Mouse (Mus musculus): ENCODE measurements at regions not wholly inside any gene's neighbourhood (a gene's known extent, or its start where the extent isn't known, plus 50 kb on each side); places are given as distances from the start of the nearest gene placed in this dataset.
A peak's percentile ranks its signal among the peaks of the same experiment; 100 is the strongest.

DNA sequence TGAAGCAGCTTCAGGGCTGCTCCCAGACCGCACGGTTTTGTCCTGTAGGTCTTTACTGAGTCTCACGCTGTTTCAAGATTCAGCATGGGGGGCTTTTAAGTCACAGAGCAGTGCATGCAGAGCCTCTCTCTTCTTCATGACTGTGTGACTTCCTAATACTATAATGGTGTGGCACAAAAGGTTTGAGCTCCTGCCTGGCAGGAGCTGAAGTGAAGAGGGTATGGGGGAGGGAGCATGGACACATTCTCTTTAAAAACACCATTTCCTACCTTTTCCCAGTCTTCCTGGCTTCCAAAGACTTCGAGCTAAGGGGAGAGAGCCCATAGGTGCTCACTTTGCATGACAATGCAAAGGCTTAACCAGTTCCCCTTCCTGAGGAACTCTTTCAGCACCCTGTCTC lies 934.9 kb upstream of the Gm5150 start:
- DNase-seq (ENCODE audit: extremely low spot score in 1 of 2, low spot score in 2 of 2), result no peak
- Histone ChIP-seq H3K27ac (peak overlapping the region; percentile 62), H3K4me3 (peak overlapping the region; percentile 29; the same call in 1 of the 2 replicates)
- intact Hi-C loops (cut with DNase I), result no loop called here
- TF ChIP-seq CTCF (IDR thresholded peaks at IDR 0.05), result no peak

DNA sequence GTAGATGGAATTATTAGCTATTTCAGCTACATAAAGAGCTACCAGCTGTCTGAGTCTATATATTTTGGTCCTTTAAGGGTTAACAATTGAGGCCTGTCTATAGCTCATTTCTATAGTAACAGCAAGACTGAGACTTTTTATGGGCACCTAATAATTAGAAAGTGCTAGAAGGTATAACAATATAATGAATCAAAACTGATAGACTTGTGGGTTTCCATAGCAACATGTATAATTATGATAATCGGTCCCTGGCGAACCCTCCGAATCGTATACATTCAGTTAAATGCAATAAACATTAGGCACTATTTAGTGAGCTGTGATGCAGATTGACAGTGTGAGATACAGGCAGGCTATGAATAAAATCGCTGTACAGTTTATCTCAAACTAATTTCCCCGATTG lies 933.3 kb upstream of the Gm5150 start:
- Histone ChIP-seq H3K4me3 (peak overlapping the region; percentile 40; the same call in 1 of the 2 replicates), H3K27ac (peak overlapping the region; percentile 86)
- intact Hi-C loops (cut with DNase I), result loop anchor here (2.0 to 5.0 kb wide), 3 partner anchors 122 to 853 kb away; no protein-coding TSS in a partner anchor
- no peak for DNase-seq (ENCODE audit: extremely low spot score in 1 of 2, low spot score in 2 of 2)
- TF ChIP-seq CTCF (IDR thresholded peaks at IDR 0.05), result no peak

DNA sequence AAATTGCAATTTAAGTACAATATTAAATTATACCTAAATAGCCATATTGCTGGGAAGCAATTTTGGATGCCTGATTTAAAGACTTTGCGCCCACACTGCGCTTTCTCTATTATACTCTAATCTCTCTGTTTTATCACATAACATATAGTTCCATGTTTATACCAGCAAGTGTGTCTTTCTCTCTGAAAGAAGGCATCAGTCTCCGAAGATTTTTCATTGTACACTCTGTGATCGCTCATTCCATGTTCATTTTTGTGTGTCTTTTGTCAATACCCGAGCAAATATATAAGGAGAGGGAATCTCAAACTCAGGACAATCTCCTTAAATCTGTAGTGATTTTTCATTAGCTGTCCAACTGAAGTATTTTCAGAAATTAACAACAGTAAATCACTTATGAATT lies 932.9 kb upstream of the Gm5150 start:
- no peak for DNase-seq (ENCODE audit: extremely low spot score in 1 of 2, low spot score in 2 of 2)
- no peak for TF ChIP-seq CTCF (IDR thresholded peaks at IDR 0.05)
- peak overlapping the region; percentile 40 for H3K4me3 ChIP-seq
- peak overlapping the region; percentile 86 for H3K27ac ChIP-seq
- intact Hi-C loops (cut with DNase I), result loop anchor here (2.0 to 5.0 kb wide), 3 partner anchors 122 to 854 kb away; no protein-coding TSS in a partner anchor

DNA sequence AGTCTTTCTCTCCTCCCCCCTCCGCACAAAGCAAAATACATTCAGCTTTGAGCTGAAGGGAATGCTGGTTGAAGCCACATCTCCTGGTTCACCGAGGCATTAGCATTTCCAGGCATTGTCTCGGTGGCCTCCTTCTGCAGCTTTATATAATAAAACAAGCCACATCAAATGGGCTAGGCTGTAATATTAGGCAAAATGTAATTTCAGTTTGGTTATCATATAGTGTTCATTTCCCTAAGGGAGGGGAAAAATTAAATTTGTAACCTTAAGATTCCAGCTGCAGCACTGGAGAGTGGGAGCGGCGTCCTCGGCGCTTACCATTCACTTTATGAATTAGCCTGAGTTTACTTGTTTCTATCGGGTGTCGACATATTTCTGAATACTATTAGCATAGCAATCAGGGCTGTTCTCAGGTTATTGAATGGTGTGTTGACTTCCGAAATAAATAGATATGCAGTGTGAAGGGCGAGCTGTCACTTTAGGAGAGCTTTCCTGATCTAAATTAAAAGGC lies 932.3 kb upstream of the Gm5150 start:
- no peak for TF ChIP-seq CTCF (IDR thresholded peaks at IDR 0.05)
- intact Hi-C loops (cut with DNase I), result loop anchor here (2.0 to 5.0 kb wide), 3 partner anchors 121 to 854 kb away; no protein-coding TSS in a partner anchor
- no peak for DNase-seq (ENCODE audit: extremely low spot score in 1 of 2, low spot score in 2 of 2)
- Histone ChIP-seq H3K27ac (peak overlapping the region; percentile 86), H3K4me3 (peak overlapping the region; percentile 40)

DNA sequence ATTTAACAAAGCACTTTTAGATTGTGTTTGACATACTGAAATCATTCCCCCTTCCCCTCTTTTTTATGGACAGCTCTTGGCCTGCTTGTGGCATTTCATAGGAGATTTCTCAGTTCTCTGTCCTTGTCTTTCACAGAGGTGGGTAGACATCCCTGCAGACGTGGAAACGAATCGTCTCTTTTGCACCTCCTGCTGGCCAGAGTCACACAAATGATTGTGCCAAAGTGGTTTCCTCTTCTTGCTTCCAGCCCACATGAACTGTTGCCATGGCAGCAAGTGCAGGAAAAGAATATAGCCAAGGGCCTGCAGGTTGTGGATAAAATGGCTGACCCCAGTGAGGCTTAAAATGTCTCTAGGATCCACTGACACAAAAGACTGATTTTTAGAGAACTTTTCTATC lies 924.1 kb upstream of the Gm5150 start:
- intact Hi-C loops (cut with DNase I), result no loop called here
- Histone ChIP-seq H3K27ac (peak overlapping the region; percentile 24; the same call in 1 of the 2 replicates), H3K4me3 (no peak overlapping the region)
- peak; percentile 41 to 50 for DNase-seq (ENCODE audit: extremely low spot score in 1 of 2, low spot score in 2 of 2)
- peak; percentile 43 for TF ChIP-seq CTCF (IDR thresholded peaks at IDR 0.05)

DNA sequence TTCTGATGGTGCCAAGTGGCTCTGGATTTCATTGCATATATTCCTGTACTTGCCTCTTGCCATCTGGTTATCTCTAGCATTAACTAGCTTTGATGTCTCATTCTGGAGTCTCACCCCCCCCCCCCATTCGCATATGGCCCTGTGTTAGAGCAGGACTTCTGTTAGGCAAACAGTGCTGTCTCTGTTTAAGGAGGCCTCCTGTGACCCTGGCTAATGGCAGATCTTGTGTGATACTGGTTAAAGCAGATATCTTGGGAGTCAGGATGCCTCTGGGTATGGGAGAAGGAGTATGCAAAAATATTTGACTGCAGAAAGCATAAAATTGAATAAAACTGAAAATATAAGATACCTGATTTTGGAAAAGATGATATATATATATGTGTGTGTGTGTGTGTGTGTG lies 923.6 kb upstream of the Gm5150 start:
- no peak for DNase-seq (ENCODE audit: extremely low spot score in 1 of 2, low spot score in 2 of 2)
- intact Hi-C loops (cut with DNase I), result no loop called here

DNA sequence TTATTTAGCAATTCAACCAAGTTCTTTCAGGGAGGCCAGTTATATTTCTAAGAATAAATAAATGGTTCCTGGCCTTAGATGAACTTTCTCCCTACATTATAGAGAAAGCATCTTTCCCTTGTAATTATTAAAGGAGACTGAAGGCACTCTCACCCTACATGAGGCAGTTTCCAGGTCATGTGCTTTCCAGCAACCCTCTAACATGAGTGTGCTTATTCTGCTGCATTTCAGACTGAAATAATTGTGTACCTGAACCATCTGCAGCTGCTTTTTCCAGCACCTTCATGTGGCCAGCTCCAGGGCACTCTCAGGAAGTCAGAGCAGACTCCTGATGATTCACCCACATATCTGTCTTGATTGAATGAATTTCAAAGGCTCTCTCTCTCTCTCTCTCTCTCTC lies 917.8 kb upstream of the Gm5150 start:
- DNase-seq (ENCODE audit: extremely low spot score in 1 of 2, low spot score in 2 of 2), result no peak
- TF ChIP-seq CTCF (IDR thresholded peaks at IDR 0.05), result no peak
- H3K27ac ChIP-seq, result no peak overlapping the region
- no peak overlapping the region for H3K4me3 ChIP-seq
- intact Hi-C loops (cut with DNase I), result no loop called here

More for the DNA sequence above, 923.6 kb upstream of the Gm5150 start:
- no peak overlapping the region for H3K4me3 ChIP-seq
- no peak for TF ChIP-seq CTCF (IDR thresholded peaks at IDR 0.05)
- no peak overlapping the region for H3K27ac ChIP-seq

DNA sequence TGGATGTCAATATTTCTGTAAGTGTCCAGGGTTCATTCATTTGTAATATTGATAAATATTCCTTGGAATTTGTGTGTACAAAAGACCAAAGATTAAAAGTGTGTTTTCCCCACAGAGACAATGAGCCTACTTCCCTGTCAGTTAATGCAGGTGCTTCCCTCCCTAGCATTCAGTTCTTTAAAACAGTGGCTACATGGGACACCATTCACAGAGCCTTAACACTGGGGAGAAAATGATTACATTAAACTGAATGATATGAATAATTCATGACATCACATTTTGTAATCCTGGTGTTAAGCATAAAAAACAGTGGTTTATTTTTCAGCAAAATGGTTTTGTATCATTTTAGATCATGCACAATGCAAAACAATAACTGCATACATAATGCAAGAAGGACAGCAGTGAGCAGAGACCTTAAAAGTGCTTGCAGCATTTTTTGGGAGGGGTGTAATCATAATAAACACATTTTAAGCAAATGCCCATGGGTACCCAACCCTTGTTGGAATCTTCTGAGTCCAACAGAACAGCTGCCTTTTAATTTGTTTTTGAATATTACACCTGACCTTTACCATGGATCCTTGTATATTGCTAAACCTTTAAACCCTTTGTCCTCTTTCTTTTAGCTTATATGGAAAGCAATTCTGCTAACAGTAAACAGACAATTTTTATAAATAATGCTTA lies 917.1 kb upstream of the Gm5150 start:
- Histone ChIP-seq H3K27ac (no peak overlapping the region), H3K4me3 (no peak overlapping the region)
- intact Hi-C loops (cut with DNase I), result no loop called here
- no peak for TF ChIP-seq CTCF (IDR thresholded peaks at IDR 0.05)
- DNase-seq (ENCODE audit: extremely low spot score in 1 of 2, low spot score in 2 of 2), result no peak

DNA sequence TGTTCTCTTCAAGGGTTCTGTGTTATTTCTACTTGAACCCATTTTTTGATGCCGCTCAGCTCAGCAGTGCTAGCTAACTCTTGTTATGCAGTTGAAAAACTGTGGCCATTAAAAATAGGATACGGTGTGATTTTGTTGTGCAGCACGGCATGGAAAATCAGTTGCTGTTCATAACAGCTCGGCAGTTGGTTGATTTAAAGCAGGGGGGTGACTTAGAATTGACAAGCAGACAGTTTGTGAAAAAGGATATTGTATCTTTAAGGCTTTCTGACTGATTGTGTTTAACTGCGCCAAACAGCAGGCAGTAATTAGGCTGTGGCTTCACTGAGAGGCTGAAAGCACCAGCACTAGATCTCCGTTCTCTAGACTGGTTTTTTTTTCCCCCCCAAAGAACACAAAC lies 915.1 kb upstream of the Gm5150 start:
- intact Hi-C loops (cut with DNase I), result no loop called here
- no peak for DNase-seq (ENCODE audit: extremely low spot score in 1 of 2, low spot score in 2 of 2)
- Histone ChIP-seq H3K27ac (peak overlapping the region; percentile 10), H3K4me3 (peak overlapping the region; percentile 14)
- TF ChIP-seq CTCF (IDR thresholded peaks at IDR 0.05), result no peak

DNA sequence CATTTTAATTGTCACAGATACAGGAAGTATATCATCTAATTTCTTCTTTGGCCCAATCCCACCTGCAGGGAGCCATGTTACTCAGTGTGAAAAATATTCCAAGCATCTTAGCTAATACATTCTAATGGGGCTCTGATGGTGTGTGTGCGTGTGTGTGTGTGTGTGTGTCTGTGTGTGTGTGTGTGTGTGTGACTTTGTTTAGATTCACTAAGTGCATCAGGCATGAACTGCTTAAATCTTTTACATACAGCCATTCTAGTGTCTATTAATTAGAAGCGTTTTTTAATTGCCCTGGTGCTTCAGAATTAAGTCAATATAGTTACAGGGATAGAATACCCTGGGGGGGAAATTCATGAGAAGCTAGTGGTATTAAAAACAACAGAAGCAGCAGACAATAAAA lies 912.1 kb upstream of the Gm5150 start:
- Histone ChIP-seq H3K4me3 (no peak overlapping the region), H3K27ac (no peak overlapping the region)
- no peak for TF ChIP-seq CTCF (IDR thresholded peaks at IDR 0.05)
- no peak for DNase-seq (ENCODE audit: extremely low spot score in 1 of 2, low spot score in 2 of 2)
- intact Hi-C loops (cut with DNase I), result loop anchor here (5.0 kb wide), 1 partner anchor 36 kb away; no protein-coding TSS in a partner anchor

DNA sequence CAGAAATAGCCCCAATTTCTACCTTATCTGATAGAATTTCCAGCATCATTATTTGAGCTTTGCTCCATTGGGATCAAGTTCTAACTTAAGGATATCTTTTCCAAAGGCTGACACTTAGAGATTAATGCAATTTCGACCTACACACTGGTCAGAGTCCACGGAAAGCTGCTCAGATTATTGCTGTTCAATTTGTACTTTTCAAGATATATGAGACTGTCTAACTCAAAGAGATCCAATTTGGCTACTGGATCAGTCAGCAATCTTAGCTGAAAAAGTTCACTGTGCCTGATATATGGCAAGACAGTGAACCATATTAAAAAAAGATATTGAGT lies 909.8 kb upstream of the Gm5150 start:
- DNase-seq (ENCODE audit: extremely low spot score in 1 of 2, low spot score in 2 of 2), result no peak
- Histone ChIP-seq H3K4me3 (no peak overlapping the region), H3K27ac (no peak overlapping the region)
- intact Hi-C loops (cut with DNase I), result loop anchor here (5.0 kb wide), 1 partner anchor 34 kb away; no protein-coding TSS in a partner anchor
- TF ChIP-seq CTCF (IDR thresholded peaks at IDR 0.05), result no peak

DNA sequence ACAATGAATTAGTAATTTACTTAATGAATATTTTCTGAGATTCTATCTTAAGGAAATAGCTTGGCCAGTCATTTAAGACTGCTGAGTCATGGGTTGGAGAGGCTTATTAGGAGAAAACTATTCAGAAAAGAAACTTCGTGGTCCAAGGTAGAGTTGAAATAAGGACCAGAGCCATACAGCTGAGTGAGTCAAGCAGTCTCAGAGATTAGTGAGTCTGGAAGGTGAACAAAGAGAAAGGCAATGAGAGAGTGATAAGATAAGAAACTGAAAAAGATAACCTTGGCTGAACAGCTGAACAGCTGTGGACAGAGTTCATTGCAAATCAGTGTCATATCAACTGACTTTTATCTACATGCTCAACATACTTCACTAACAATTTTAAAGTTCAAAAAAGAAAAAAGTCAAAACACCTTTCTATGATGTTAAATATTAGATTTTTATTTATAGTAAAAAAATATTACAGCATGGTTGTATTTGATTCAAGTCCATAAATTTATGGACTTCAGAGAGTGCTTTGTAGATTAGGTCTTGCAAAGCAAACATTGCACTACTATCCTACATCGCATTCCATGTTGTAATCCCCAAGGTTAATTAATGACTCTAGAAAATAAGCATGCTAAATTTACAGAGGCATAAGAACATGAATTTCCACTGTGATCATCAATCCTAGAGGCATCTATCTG lies 909.3 kb upstream of the Gm5150 start:
- DNase-seq (ENCODE audit: extremely low spot score in 1 of 2, low spot score in 2 of 2), result no peak
- TF ChIP-seq CTCF (IDR thresholded peaks at IDR 0.05), result no peak
- Histone ChIP-seq H3K4me3 (no peak overlapping the region), H3K27ac (no peak overlapping the region)
- intact Hi-C loops (cut with DNase I), result loop anchor here (5.0 kb wide), 1 partner anchor 33 kb away; no protein-coding TSS in a partner anchor

All from left cerebral cortex, adult 2 months (tissue).